Mouse (Mus musculus) T-helper 1 cell (primary cell): ENCODE measurements around the gene Gm42688.

Experiments
- in situ Hi-C: fragments of 300-600 bp; cut with MboI, MseI; formaldehyde crosslinking; loops from one replicate; pipeline ENCODE4 v1.15.1; 2025; ENCODE audit warnings: high pct_unique_total_duplicates

Gm42688 gene

GRCm38 (mm10) chr6:83084477-83084876 is 16.9 kb upstream of the Gm42688 start:
- in situ Hi-C loops, result no loop called here

- in situ Hi-C loops, result no loop called here
These were observed 15.0 kb upstream of the Gm42688 start, which contains the start of gene Lbx2 for GRCm38 (mm10) chr6:83086121-83087035. Gene Lbx2 (plus strand): TSS chr6:83086367.

- in situ Hi-C loops, result no loop called here
These were observed 14.1 kb upstream of the Gm42688 start for GRCm38 (mm10) chr6:83087205-83087925.

GRCm38 (mm10) chr6:83087926-83088260 is 13.5 kb upstream of the Gm42688 start:
- in situ Hi-C loops, result no loop called here

- in situ Hi-C loops, result no loop called here
These were observed 8.8 kb upstream of the Gm42688 start for GRCm38 (mm10) chr6:83092416-83093127.

- in situ Hi-C loops, result no loop called here
These were observed 5.4 kb upstream of the Gm42688 start for GRCm38 (mm10) chr6:83095968-83096367.

GRCm38 (mm10) chr6:83098411-83098810 is 3.0 kb upstream of the Gm42688 start:
- in situ Hi-C loops, result no loop called here

GRCm38 (mm10) chr6:83101688-83102556 is 505 bp downstream of the Gm42688 start:
- in situ Hi-C loops, result loop anchor here (5.0 kb wide), 1 partner anchor 180 kb away; no protein-coding TSS in a partner anchor

GRCm38 (mm10) chr6:83103130-83103650 is 1.8 kb downstream of the Gm42688 start:
- in situ Hi-C loops, result loop anchor here (5.0 kb wide), 1 partner anchor 181 kb away; no protein-coding TSS in a partner anchor

GRCm38 (mm10) chr6:83104158-83104557 is 2.7 kb downstream of the Gm42688 start:
- in situ Hi-C loops, result loop anchor here (5.0 kb wide), 1 partner anchor 182 kb away; no protein-coding TSS in a partner anchor

- in situ Hi-C loops, result loop anchor here (5.0 kb wide), 1 partner anchor 50 kb away; the partner anchor contains the start of genes 1700003E16Rik and Wdr54
These were observed 6.4 kb downstream of the Gm42688 start for GRCm38 (mm10) chr6:83107566-83108400.

- in situ Hi-C loops, result loop anchor here (5.0 kb wide), 1 partner anchor 48 kb away; the partner anchor contains the start of genes 1700003E16Rik and Wdr54
These were observed 7.6 kb downstream of the Gm42688 start, which contains the start of gene Mrpl53 for GRCm38 (mm10) chr6:83108762-83109668. Gene Mrpl53 (plus strand): TSS chr6:83109040.

GRCm38 (mm10) chr6:83111510-83112136 is 10.2 kb downstream of the Gm42688 start:
- in situ Hi-C loops, result no loop called here

GRCm38 (mm10) chr6:83115011-83115671 is 13.7 kb downstream of the Gm42688 start, which contains the start of gene Mogs:
Gene Mogs (plus strand): TSS chr6:83115496.
- in situ Hi-C loops, result no loop called here

- in situ Hi-C loops, result no loop called here
These were observed 14.4 kb downstream of the Gm42688 start for GRCm38 (mm10) chr6:83115682-83116372.

GRCm38 (mm10) chr6:83116373-83117164 is 15.2 kb downstream of the Gm42688 start:
- in situ Hi-C loops, result no loop called here
